Mouse (Mus musculus) liver, adult (tissue): ENCODE data around the gene Slc22a4.

Source experiments
- GATA4 ChIP-seq: IDR thresholded peaks from 2 replicates; pipeline ENCODE4 v1.6.1; 2014; ENCODE audit warnings: mild to moderate bottlenecking, low read length; ENCODE audit not compliant: insufficient replicate concordance

Gene Slc22a4

DNA sequence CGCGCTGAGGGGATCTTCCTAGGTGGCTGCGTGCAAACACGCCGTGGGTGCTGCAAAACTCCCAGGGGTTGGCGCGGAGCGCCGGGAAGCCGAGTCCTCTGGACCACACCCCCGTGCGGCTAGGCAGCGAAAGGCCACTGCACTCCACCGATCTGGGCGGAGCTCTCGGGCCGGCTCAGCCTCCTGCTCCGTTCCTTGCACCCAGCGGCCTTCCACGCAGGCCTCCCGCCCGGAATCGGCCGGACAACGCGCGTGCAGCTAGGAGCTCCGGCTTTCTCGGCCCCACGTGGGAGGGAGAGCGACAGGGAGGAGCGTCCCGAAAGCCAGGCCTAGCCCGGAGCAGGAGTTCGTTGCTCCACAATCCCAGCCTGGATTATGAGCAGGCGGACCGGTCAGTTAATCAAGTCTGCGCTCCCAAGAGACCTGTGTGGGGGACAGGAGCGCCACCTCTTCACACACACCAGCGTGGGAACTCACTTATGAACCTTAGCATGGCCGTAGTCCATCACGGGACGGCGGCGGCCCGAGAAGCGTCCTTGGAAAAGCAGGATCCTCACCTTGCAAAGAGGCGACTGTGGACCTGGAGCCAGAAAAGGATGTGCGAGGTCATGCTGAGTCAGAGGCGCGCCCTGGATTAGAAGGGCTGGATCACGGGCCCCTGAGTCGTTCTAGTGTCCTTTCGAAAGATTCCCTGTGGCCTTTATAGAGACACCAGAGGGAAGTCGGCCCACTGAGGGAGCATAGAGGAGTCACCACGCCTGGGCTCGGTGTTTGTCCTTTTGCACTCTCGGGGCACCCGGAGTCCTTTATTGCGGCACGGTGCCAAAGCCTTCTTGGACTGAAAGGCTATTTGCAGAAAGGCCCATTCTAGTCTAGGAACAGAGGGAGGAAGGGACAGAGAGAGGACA is at the start of gene Slc22a4:
Gene Slc22a4, minus strand, starts transcription at position 47 of the 908 bp plus-strand sequence.
- no peak; the same call in 1 of the 2 replicates for TF ChIP-seq GATA4

- TF ChIP-seq GATA4, result no peak
Measured at GRCm38 (mm10) chr11:54076101-54076500, 48.2 kb upstream of the Slc22a4 start.

DNA sequence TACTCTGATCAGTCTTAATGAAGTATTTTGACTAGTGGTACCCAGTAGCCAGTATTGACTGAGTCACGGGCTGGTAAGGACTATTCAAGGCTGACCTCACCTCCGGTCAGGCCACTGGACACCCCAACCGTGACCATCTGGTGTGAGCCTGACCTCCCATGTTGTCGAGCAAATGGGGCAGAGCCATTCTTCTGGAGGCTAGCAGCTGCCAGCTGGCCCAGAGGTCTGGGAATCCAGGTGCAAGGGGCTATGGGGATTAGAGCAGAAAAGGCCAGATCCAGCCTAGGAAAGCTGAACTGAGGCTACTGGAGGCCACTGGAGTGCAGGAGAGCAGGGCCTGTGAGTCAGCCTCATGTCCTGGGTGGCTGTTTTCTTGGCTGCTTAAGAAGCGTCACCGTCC is 47.5 kb upstream of the Slc22a4 start:
- TF ChIP-seq GATA4, result no peak

DNA sequence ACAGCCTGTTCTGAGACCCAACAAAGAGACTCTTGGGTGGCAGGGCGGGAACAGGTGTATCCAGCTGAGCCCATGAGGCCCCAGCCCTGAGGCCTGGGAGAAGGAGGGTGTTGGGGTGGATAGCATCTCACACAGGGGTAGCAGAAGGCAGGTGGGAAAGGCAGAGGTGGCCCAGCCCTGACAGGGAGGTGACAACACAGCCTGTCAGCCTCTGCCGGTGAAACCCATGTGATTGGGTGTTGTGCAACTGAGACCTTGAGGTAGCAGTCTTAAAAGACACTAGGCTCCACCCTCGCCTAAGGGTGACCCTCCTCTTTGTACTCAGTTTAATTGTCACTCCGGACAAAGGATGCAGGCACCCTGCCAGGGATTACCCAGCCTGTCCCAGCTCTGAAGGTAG is 45.4 kb upstream of the Slc22a4 start:
- no peak for TF ChIP-seq GATA4

DNA sequence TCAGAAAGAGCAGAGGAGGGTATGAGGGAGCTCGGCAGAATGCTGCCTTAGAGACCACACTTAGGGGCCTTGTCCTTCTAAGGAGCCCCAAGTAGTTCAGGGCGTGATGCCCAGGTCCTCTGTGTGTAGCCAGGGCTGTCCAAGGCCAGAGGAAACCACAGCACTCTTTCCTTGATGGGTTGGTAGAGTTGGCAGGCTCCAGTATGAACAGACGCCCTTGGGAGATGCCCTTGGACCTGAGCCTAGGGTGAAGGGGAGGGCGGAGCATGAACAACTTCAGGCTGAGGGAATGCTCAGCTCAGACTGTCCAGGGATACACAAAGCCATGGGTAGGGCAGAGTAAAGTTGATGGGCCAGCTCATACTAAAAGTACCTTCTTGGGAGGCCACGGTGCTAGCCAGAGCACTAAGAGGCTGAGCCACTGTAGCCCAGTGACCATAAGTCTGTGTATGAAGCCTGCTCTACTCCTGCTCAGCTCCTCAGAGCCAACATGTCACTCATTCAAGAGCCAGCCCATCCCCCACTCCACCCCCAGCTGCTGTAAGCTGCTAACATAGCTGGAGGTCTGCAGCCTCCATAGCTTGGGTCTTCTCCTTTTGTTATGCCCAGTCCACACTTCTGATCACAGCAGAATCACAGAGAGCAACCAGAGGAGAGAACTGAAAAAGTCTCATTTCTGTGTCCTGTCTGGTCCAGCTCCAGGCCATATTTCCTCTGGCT is 44.0 kb upstream of the Slc22a4 start:
- no peak for TF ChIP-seq GATA4

DNA sequence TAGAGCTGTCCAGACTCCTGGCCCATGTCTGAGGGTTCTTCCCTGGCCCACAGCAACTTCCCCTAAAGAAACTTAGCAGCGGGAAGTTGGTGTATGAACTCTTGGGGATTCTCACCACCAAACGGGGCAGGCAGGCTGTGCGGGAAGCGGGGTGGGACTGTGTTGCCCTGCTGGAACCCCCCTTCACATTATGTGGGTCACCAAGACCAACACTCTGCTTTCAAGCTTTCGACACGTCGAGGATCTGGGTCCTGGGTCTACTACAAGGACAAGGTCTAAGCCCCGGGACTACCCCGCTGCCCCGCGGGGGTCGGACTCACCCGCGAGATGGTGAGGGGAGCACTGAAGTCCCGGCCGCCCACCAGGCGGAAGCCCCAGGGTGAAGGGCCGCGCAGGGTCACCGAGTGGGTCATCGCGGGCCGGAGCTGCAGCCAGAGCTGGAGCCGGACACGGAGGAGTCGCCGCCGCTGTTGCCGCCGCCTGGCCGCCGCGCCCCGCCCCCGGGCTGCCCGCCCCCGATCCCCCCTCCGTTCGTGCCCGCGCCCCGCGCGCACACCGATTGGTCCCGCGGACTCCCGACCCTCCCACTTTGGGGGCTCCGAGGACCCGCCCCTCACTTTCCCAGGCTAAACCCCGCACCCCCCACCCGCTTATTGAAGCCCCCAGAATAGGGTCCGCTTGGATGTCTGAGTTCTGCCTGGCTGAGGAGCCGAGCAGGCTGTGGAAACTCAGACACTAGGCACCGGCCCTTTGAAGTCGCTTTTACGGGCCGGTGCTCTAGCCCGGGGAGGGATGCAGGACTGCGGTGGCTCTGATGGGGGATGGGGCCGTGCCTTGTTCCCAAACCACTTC is 40.9 kb upstream of the Slc22a4 start, which contains the start of gene Pdlim4:
Gene Pdlim4, minus strand, starts transcription at position 495 of the 852 bp plus-strand sequence.
- no peak for TF ChIP-seq GATA4

DNA sequence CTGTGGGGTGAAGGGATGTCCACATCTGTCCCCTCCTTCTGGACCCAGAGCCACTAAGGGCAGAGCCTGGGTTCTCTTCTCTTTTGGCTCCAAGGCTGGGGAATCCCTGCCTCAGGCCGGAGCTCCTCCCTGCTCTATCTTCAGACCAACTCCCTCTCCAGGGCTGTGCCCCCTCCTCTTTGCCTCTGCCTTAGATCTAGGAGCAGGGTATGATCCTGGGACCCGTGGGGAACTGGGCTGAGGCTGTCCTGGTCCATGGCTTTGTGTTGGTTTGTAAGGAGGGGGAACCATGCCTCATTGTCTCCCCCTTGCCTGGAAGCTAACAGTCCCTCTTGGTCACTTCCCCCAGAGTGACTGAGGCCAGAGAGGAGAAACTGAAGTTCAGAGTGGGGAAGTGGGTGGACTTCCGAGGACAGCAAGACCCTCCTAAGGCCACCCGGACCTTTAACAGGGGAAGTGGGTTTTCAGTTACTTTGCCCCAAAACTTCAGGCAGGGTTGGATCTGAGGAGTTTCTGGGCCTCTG is 40.2 kb upstream of the Slc22a4 start:
- no peak for TF ChIP-seq GATA4

DNA sequence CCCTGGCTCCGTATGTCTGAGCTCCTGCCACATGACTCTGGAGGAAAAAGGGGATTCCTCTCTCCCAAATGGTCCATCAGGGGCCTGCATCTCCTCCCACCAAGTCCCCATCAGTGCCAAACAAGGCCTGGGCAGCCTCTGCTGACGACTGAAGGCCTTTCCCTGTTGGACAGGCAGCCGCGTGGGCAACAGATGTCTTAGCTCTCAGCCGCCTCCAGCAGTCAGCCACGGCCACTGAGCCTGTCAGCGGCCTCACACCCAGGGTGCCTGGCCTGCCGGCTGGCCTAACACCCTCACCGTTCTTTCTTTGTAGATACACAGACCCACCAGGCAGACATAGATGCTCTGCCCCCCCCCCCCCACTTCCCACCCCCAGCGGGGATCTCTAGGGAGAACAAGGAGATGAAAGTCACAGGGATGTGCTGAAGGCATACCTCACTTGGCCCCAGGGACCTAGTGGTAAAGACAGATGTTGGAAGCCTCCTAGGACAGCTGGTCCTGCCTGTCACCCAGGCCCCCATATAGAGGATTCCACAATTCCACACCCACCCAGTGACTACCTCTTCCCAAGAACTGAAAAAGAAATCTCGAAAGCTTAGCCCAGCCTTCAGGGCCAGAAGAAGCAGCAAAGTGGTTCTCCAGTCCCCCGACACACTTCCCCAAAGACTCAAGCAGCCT is 39.6 kb upstream of the Slc22a4 start:
- no peak for TF ChIP-seq GATA4

GRCm38 (mm10) chr11:54066400-54066799 is 38.5 kb upstream of the Slc22a4 start:
- no peak for TF ChIP-seq GATA4

DNA sequence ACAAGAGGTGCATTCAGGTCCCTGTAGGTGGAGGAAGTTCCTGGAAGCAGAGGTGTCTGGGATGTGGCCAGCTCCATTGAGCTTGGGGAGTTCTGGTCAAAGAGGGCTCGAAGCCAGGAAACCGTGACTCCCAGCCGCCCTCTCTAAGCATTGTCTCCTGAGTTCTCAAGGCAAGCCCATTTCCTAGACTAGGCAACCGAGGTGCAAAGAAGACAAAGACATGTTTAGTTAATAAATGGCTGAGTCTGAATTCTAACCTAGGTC is 38.0 kb upstream of the Slc22a4 start:
- no peak for TF ChIP-seq GATA4

GRCm38 (mm10) chr11:54065106-54065914 is 37.4 kb upstream of the Slc22a4 start:
- no peak for TF ChIP-seq GATA4

GRCm38 (mm10) chr11:54064412-54064978 is 36.6 kb upstream of the Slc22a4 start:
- TF ChIP-seq GATA4, result no peak

GRCm38 (mm10) chr11:54063472-54063775 is 35.5 kb upstream of the Slc22a4 start:
- no peak for TF ChIP-seq GATA4
